8 mouse cellular contexts compared by ENCODE assay signal in genomic region chr5:101811296-101812169, GRCm38 (mm10). TPM values are rescaled to one million over a fixed set of nuclear protein-coding genes. Genes with fewer than 3 reads are reported as not detected.
DNase-seq lines count a peak whose midpoint lies in the region; ATAC-seq and TF ChIP-seq lines count a peak whose summit lies in the region.

No protein-coding gene starts in this region.

- ATAC-seq in frontal cortex, adult (ENCODE audit: low TSS enrichment): peak; percentile 36; the same call in 1 of the 2 replicates
- peak; percentile 48; the same call in 1 of the 2 replicates for ATAC-seq in granulocyte monocyte progenitor cell, adult 5-6 weeks (replicated peaks; ENCODE audit: poor library complexity, severe bottlenecking)
- no peak for ATAC-seq in midbrain, embryonic 16.5 days

- intact Hi-C loops in left cerebral cortex, postnatal 25 days (cut with DNase I): no loop called here
- intact Hi-C loops in left cerebral cortex, postnatal 4 days (cut with DNase I): no loop called here

- no peak overlapping the region for H3K9ac ChIP-seq in midbrain, embryonic 16.5 days (ENCODE audit: low read depth, low read length)

- H3K4me2 ChIP-seq in midbrain, embryonic 16.5 days (ENCODE audit: low read length): no peak overlapping the region

- H3K9me3 ChIP-seq in midbrain, embryonic 16.5 days (replicated peaks; ENCODE audit: control insufficient read depth, low read length, poor library complexity, severe bottlenecking): no peaks in the 10 kb centered on the region

- peak; percentile 34; the same call in 1 of the 2 replicates for TF ChIP-seq CTCF in bone marrow, adult 2 months (IDR thresholded peaks at IDR 0.05; ENCODE audit: control insufficient read depth, insufficient read depth, low read length)

- H3K4me3 ChIP-seq in bone marrow, adult 2 months (replicated peaks; ENCODE audit: control insufficient read depth, low read depth, low read length): no peak overlapping the region
- no peak overlapping the region for H3K4me3 ChIP-seq in midbrain, embryonic 16.5 days (ENCODE audit: low read depth, low read length)

- no peaks in the 10 kb centered on the region for H3K36me3 ChIP-seq in midbrain, embryonic 16.5 days (ENCODE audit: control insufficient read depth, insufficient read depth, low read length)

- no peaks in the 10 kb centered on the region for H3K4me1 ChIP-seq in bone marrow, adult 2 months (ENCODE audit: control insufficient read depth, insufficient read depth, low read length)
- H3K4me1 ChIP-seq in midbrain, embryonic 16.5 days (ENCODE audit: control insufficient read depth, insufficient read depth, low read length): no peaks in the 10 kb centered on the region

- no peak for TF ChIP-seq POLR2A in bone marrow, adult 2 months (IDR thresholded peaks at IDR 0.05; ENCODE audit: borderline replicate concordance, control insufficient read depth, low read depth, low read length)

- H3K27me3 ChIP-seq in midbrain, embryonic 16.5 days (ENCODE audit: control insufficient read depth, insufficient read depth, low read depth, low read length): no peaks in the 10 kb centered on the region

- no peak for DNase-seq in frontal cortex, postnatal 14 days (ENCODE audit: low spot score in 2 of 2)
- peak; percentile 34 to 80 for DNase-seq in left cerebral cortex, postnatal 25 days (ENCODE audit: low spot score in 2 of 2)
- no peak for DNase-seq in left cerebral cortex, postnatal 4 days
- DNase-seq in thymus, postnatal 14 days: no peak

- no peak overlapping the region for H3K27ac ChIP-seq in bone marrow, adult 2 months (ENCODE audit: control insufficient read depth, insufficient read depth, low read depth, low read length, poor library complexity)
- H3K27ac ChIP-seq in midbrain, embryonic 16.5 days (ENCODE audit: low read length): no peak overlapping the region

- 67% methylated on average over 6 of the region's 6 CpGs for WGBS in bone marrow, adult 2 months
- 88% methylated on average over 6 of the region's 6 CpGs for WGBS in midbrain, embryonic 16.5 days

RNA-seq across cellular contexts. Expression of gene Cds1, which starts 46.6 kb away (rescaled TPM):
- 10 to 100 TPM; 74.8 to 89.4 TPM for total RNA-seq in left cerebral cortex, postnatal 25 days (2021)
- total RNA-seq in left cerebral cortex, postnatal 4 days (2021): 10 to 100 TPM; 20.1 to 25.1 TPM
- polyA plus RNA-seq in bone marrow, adult 2 months (2011; ENCODE audit: insufficient read depth, insufficient read length, low replicate concordance, missing spikeins): 1.4 and 1.5 TPM in 2 replicates
- 7.9 and 13.3 TPM in 2 replicates for total RNA-seq in granulocyte monocyte progenitor cell, adult 5-6 weeks (2014; fragmentation: Nextera tagmentation)
- total RNA-seq in granulocyte monocyte progenitor cell, adult 5-6 weeks (2017): 5.8 and 8.8 TPM in 2 replicates
- 8.0 and 9.2 TPM in 2 replicates for polyA plus RNA-seq in midbrain, embryonic 16.5 days (2015; fragmentation: Nextera tagmentation; extraction: Ambion mirVana)

Comparison
In these comparisons a context has a peak if more than half of its experiments do, and no peak if none do; other contexts are left out.
1. DNase-seq: peak in left cerebral cortex, postnatal 25 days (2 of 2); none in frontal cortex, postnatal 14 days (0 of 2), left cerebral cortex, postnatal 4 days (single experiment) and thymus, postnatal 14 days (single experiment).